Mouse (Mus musculus): ENCODE data around the gene Wfs1. TPM values are rescaled to one million over a fixed set of nuclear protein-coding genes. Genes with fewer than 3 reads are reported as not detected.

Gene Wfs1
- 2.2 TPM for polyA plus RNA-seq (2017; shearing (Covaris generic))

DNA sequence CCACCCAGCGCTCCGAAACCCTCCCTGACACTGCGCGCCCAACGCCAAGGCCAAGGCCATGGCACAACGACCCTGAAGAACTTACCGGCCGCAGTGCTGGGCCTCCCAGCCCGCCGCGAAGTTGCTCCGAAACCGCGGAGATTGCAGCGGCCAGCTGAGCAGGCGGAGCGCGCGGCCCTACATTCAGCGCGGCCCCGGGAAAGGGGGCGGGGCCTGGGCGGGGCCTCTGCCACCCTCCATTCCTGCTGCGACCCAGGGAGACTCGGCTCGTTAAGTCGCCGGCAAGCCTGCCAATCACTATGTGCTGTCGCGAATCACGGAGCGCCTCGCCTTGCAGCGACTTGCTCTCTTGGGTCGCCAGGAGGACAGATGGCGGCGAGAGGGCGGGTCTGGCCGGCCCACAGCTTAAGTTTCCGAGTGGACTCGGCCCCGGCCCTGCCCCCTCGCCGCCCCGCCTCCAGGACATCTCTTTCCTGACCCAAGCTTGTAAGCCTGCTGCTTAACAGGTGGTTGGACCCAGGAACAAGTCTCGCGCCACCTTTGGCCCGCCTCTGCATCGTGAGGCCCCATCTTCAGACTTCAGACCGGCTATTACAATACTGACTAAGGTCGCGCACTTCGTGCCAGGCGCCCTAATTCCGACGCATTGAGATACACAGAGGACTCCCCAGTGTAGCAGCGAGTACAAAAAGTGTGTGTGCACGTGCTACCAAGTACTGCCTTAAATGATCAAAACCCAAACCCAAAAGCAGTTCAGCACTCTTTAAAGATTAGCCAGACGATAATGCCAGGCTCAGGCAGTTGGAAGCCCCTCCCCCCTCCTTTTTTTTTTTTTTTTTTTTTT is at the start of gene Wfs1:
Wfs1 (minus strand) TSS at position 425 of the 844 bp plus-strand sequence.

Other genes with a start within 250 kb of the Wfs1 start
- 1.9 TPM for gene Bloc1s4, start 240.6 kb downstream of the Wfs1 start, polyA plus RNA-seq (2017; shearing (Covaris generic))
- 89.1 TPM for gene Mrfap1, start 192.4 kb downstream of the Wfs1 start, polyA plus RNA-seq (2017; shearing (Covaris generic))
- gene Man2b2, start 158.6 kb downstream of the Wfs1 start, polyA plus RNA-seq (2017; shearing (Covaris generic)) = 16.1 TPM
- not detected for gene Ppp2r2c, start 120.7 kb downstream of the Wfs1 start, polyA plus RNA-seq (2017; shearing (Covaris generic))
- gene Gm1043, start 96.2 kb upstream of the Wfs1 start, polyA plus RNA-seq (2017; shearing (Covaris generic)) = 1.4 TPM

Measured in CD4-positive, CD25-positive, alpha-beta regulatory T cell, adult 9 weeks (primary cell).